Mouse (Mus musculus): ENCODE data around the gene Tomm40. TPM values are rescaled to one million over a fixed set of nuclear protein-coding genes. Genes with fewer than 3 reads are reported as not detected.
"Not testable (repeated sequence)": the region's sequence is repeated elsewhere in the genome, so short reads cannot be mapped to it uniquely, and the experiment has no call there.

Tomm40 gene
- polyA plus RNA-seq, 1 experiment from 2014 or later = 126 TPM

DNA sequence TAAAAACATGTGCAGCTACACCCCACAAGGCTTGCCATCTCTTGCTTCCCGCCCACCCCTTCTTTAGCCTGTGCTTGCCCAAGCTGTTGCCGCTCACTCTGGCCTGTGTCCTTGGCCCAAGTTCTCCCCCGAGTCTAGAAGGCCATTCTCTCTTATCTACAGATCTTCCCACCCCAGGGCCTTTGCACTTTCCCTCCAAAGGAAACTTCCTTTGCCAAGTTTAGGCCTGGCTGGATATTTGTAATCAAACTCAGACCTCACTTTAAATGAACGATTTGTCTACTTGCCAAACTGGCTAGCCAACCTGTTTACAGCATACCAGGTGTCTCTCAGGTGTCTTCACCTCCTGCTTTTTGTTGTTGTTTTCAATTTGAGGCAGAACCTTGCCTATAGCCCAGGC, 24.4 kb downstream of the Tomm40 start:
- no peak for ATAC-seq (ENCODE audit: low FRiP score, low read depth)
- H3K4me3 ChIP-seq = no peak overlapping the region
- no peak overlapping the region for H3K4me2 ChIP-seq (replicated peaks)
- WGBS = 85% methylated on average over 4 of the region's 4 CpGs
- H3K27me3 ChIP-seq = no peaks in the 10 kb centered on the region
- H3K9ac ChIP-seq = no peak overlapping the region
- peaks cover 11% of the 10 kb centered on the region for H3K4me1 ChIP-seq
- H3K9me3 ChIP-seq = no peaks in the 10 kb centered on the region
- no peak overlapping the region for H3K27ac ChIP-seq
- peaks cover under 1% of the 10 kb centered on the region; the same call in 1 of the 2 replicates for H3K36me3 ChIP-seq

- ATAC-seq (ENCODE audit: low FRiP score, low read depth) = no peak
Measured at GRCm38 (mm10) chr7:19688611-19689010, 26.6 kb downstream of the Tomm40 start.

GRCm38 (mm10) chr7:19688101-19688500, 27.1 kb downstream of the Tomm40 start:
- H3K4me2 ChIP-seq (replicated peaks) = no peak overlapping the region
- WGBS = 89% methylated on average over 10 of the region's 10 CpGs
- no peak overlapping the region for H3K9ac ChIP-seq
- H3K36me3 ChIP-seq = no peaks in the 10 kb centered on the region
- H3K27me3 ChIP-seq = no peaks in the 10 kb centered on the region
- ATAC-seq (ENCODE audit: low FRiP score, low read depth) = no peak
- peaks cover 13% of the 10 kb centered on the region for H3K4me1 ChIP-seq
- H3K4me3 ChIP-seq = no peak overlapping the region
- H3K9me3 ChIP-seq = no peaks in the 10 kb centered on the region
- no peak overlapping the region for H3K27ac ChIP-seq

More at GRCm38 (mm10) chr7:19688611-19689010, 26.6 kb downstream of the Tomm40 start:
- Histone ChIP-seq H3K4me1 (peaks cover 15% of the 10 kb centered on the region), H3K4me2 (replicated peaks) (no peak overlapping the region), H3K27me3 (no peaks in the 10 kb centered on the region), H3K9ac (no peak overlapping the region), H3K36me3 (no peaks in the 10 kb centered on the region), H3K4me3 (no peak overlapping the region), H3K9me3 (no peaks in the 10 kb centered on the region), H3K27ac (no peak overlapping the region)
- 93% methylated on average over 2 of the region's 2 CpGs for WGBS

GRCm38 (mm10) chr7:19686927-19687583, 28.2 kb downstream of the Tomm40 start:
- not testable (repeated sequence) for H3K4me3 ChIP-seq; H3K27me3 ChIP-seq; H3K9ac ChIP-seq; H3K9me3 ChIP-seq; H3K27ac ChIP-seq; H3K36me3 ChIP-seq; H3K4me2 ChIP-seq (replicated peaks)
- 66% methylated on average over 8 of the region's 8 CpGs for WGBS
- ATAC-seq (ENCODE audit: low FRiP score, low read depth) = peak; percentile 18; the same call in 1 of the 2 replicates
- 0 out of 2 replicates have a peak, but pooled peaks cover 12% of the 10 kb centered on the region for H3K4me1 ChIP-seq

GRCm38 (mm10) chr7:19686521-19686920, 28.7 kb downstream of the Tomm40 start:
- Histone ChIP-seq H3K4me2 (replicated peaks) (no peak overlapping the region), H3K27ac (no peak overlapping the region; the same call in 1 of the 2 replicates), H3K4me1 (0 out of 2 replicates have a peak, but pooled peaks cover 12% of the 10 kb centered on the region), H3K4me3 (no peak overlapping the region), H3K27me3 (no peaks in the 10 kb centered on the region), H3K9ac (no peak overlapping the region), H3K36me3 (no peaks in the 10 kb centered on the region), H3K9me3 (no peaks in the 10 kb centered on the region)
- 75% methylated on average over 6 of the region's 6 CpGs for WGBS
- peak; percentile 5; the same call in 1 of the 2 replicates for ATAC-seq (ENCODE audit: low FRiP score, low read depth)

GRCm38 (mm10) chr7:19685374-19685773, 29.9 kb downstream of the Tomm40 start:
- Histone ChIP-seq H3K27me3 (no peaks in the 10 kb centered on the region), H3K27ac (no peak overlapping the region), H3K9ac (no peak overlapping the region), H3K9me3 (no peaks in the 10 kb centered on the region), H3K4me1 (0 out of 2 replicates have a peak, but pooled peaks cover 12% of the 10 kb centered on the region), H3K4me2 (replicated peaks) (no peak overlapping the region), H3K4me3 (no peak overlapping the region), H3K36me3 (no peaks in the 10 kb centered on the region)
- WGBS = 55% methylated on average over 4 of the region's 4 CpGs
- no peak for ATAC-seq (ENCODE audit: low FRiP score, low read depth)

DNA sequence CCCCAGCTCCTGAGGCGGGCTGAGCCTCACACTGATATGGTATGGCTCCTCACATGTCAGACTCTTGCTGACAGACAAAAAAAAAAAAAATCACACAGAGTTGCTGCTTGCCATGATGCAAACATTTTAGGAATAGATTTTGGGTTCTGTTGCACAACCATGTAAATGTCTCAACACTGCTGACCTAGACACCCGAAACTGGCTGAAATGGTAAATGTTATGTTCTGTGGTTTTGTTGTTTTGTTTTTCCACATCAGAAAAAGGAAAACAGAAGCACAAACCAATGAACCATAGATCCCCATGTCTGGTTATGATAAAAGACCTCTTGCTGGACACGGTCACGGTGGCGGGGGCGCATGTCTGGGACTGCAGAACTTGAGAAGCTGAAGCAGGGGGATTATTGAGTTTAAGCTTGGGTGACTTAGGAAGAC, 31.5 kb downstream of the Tomm40 start:
- no peak for ATAC-seq (ENCODE audit: low FRiP score, low read depth)
- no peak overlapping the region for H3K9ac ChIP-seq
- H3K4me2 ChIP-seq (replicated peaks) = no peak overlapping the region
- 0 out of 2 replicates have a peak, but pooled peaks cover 12% of the 10 kb centered on the region for H3K4me1 ChIP-seq
- 85% methylated on average over 6 of the region's 6 CpGs for WGBS
- H3K36me3 ChIP-seq = no peaks in the 10 kb centered on the region
- H3K27me3 ChIP-seq = no peaks in the 10 kb centered on the region
- H3K27ac ChIP-seq = no peak overlapping the region
- H3K4me3 ChIP-seq = no peak overlapping the region
- no peaks in the 10 kb centered on the region for H3K9me3 ChIP-seq

- H3K27me3 ChIP-seq = no peaks in the 10 kb centered on the region
- H3K4me1 ChIP-seq = 0 out of 2 replicates have a peak, but pooled peaks cover 12% of the 10 kb centered on the region
- ATAC-seq (ENCODE audit: low FRiP score, low read depth) = no peak
- no peak overlapping the region for H3K4me2 ChIP-seq (replicated peaks)
- no peak overlapping the region for H3K27ac ChIP-seq
- no peaks in the 10 kb centered on the region for H3K36me3 ChIP-seq
- H3K9ac ChIP-seq = no peak overlapping the region
- H3K4me3 ChIP-seq = no peak overlapping the region
- 51% methylated on average over 3 of the region's 3 CpGs for WGBS
- H3K9me3 ChIP-seq = no peaks in the 10 kb centered on the region
Measured at GRCm38 (mm10) chr7:19682979-19683378, 32.3 kb downstream of the Tomm40 start.

DNA sequence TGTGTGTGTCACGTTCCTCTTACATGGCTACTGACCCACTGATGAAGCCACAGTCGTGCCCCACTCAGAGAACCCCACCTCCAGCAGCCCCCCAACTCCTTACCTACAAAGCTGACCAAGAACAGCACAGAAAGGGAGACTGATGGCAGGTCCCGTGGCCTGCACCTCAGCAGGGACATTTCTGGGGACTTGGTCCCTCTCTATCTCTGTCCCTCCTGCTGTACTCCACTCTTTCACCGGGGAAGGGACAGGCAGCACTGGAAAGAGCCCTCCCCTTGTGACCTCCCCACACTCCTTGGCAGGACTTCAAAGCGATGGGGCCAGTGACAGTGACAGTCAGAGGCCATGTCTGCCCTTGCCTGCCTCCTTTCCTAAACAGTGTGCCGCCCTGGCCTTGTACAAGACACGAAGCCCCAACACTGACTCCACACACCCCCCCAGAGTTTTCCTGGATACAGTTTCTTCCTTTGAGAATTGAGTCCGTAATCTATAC, 34.0 kb downstream of the Tomm40 start, which contains the start of the genes Gm44805 and Apoc4:
TSS of gene Gm44805 (minus strand) at position 222 of the 493 bp plus-strand sequence.
TSS of gene Apoc4 (minus strand) at position 278 of the 493 bp plus-strand sequence.
- H3K4me1 ChIP-seq = 0 out of 2 replicates have a peak, but pooled peaks cover 7% of the 10 kb centered on the region
- 60% methylated on average over 8 of the region's 8 CpGs for WGBS
- no peak within 1 kb of the TSS for H3K4me2 ChIP-seq (replicated peaks)
- H3K9me3 ChIP-seq = no peaks in the 10 kb centered on the region
- no peaks in the 10 kb centered on the region for H3K36me3 ChIP-seq
- H3K27me3 ChIP-seq = no peaks in the 10 kb centered on the region
- no peak within 1 kb of the TSS for H3K27ac ChIP-seq
- H3K9ac ChIP-seq = no peak within 1 kb of the TSS
- no peak for ATAC-seq (ENCODE audit: low FRiP score, low read depth)
- no peak within 1 kb of the TSS for H3K4me3 ChIP-seq

- Histone ChIP-seq H3K4me2 (replicated peaks) (no peak overlapping the region), H3K9me3 (no peaks in the 10 kb centered on the region), H3K9ac (no peak overlapping the region), H3K27ac (no peak overlapping the region), H3K4me1 (0 out of 2 replicates have a peak, but pooled peaks cover 7% of the 10 kb centered on the region), H3K36me3 (no peaks in the 10 kb centered on the region), H3K27me3 (no peaks in the 10 kb centered on the region), H3K4me3 (no peak overlapping the region)
- ATAC-seq (ENCODE audit: low FRiP score, low read depth) = no peak
- WGBS = 83% methylated on average over 2 of the region's 2 CpGs
Measured at GRCm38 (mm10) chr7:19680702-19681101, 34.5 kb downstream of the Tomm40 start.

DNA sequence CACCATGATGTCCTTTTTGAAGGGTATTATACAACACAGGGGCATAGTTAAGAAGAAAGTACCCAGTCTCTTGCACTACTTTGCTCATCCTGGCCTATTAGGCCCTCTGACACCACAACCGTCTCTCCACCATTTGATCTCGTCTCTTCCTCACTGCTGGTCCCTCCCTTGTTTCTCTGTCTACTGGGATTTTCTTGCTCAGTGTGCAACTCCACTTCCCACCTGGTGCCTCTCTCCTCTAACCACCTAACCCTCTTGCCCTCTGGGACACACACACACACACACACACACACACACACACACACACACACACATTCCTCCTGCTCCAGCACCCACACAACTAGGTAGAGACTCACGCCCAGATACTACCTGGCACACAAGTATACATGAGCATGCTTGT, 36.3 kb downstream of the Tomm40 start:
- 85% methylated on average over 3 of the region's 3 CpGs for WGBS

GRCm38 (mm10) chr7:19677872-19678271, 37.4 kb downstream of the Tomm40 start, which contains the start of gene Apoc2:
Gene Apoc2, minus strand, starts transcription at chr7:19677941.
- Histone ChIP-seq H3K9me3 (no peaks in the 10 kb centered on the region), H3K36me3 (no peaks in the 10 kb centered on the region), H3K4me2 (replicated peaks) (no peak within 1 kb of the TSS), H3K27ac (no peak within 1 kb of the TSS), H3K9ac (no peak within 1 kb of the TSS), H3K27me3 (no peaks in the 10 kb centered on the region), H3K4me3 (no peak within 1 kb of the TSS), H3K4me1 (0 out of 2 replicates have a peak, but pooled peaks cover under 1% of the 10 kb centered on the region)
- 76% methylated on average over 8 of the region's 8 CpGs for WGBS
- no peak for ATAC-seq (ENCODE audit: low FRiP score, low read depth)

More for the DNA sequence above, 36.3 kb downstream of the Tomm40 start:
- H3K27ac ChIP-seq = no peak overlapping the region
- H3K9ac ChIP-seq = no peak overlapping the region
- 0 out of 2 replicates have a peak, but pooled peaks cover 4% of the 10 kb centered on the region for H3K4me1 ChIP-seq
- H3K9me3 ChIP-seq = no peaks in the 10 kb centered on the region
- no peak for ATAC-seq (ENCODE audit: low FRiP score, low read depth)
- no peak overlapping the region for H3K4me3 ChIP-seq
- H3K4me2 ChIP-seq (replicated peaks) = no peak overlapping the region
- H3K27me3 ChIP-seq = no peaks in the 10 kb centered on the region
- no peaks in the 10 kb centered on the region for H3K36me3 ChIP-seq
